Mouse (Mus musculus) lung, embryonic 14.5 days (tissue): ENCODE measurements at regions not wholly inside any gene's neighbourhood (a gene's known extent, or its start where the extent isn't known, plus 50 kb on each side); places are given as distances from the start of the nearest gene placed in this dataset.
A peak's percentile ranks its signal among the peaks of the same experiment; 100 is the strongest.

Experiments used
- ATAC-seq: fragments of 200-750 bp; cut with Nextera tagmentation; 2 replicates; pipeline ENCODE4 v1.8.0; 2017; ENCODE audit warnings: mild to moderate bottlenecking, moderate TSS enrichment, moderate library complexity; ENCODE audit not compliant: insufficient read depth
- DNase-seq: peaks from one replicate; pipeline ENCODE4 v3.0.0-alpha.2; 2015
- H3K27ac ChIP-seq: fragments of 300-500 bp; sonication (generic); 2 replicates; pipeline ENCODE4 v1.5.1; 2014; ENCODE audit warnings: low read depth, mild to moderate bottlenecking, moderate library complexity
- H3K27me3 ChIP-seq: fragments of 300-500 bp; sonication (generic); 2 replicates; pipeline ENCODE4 v1.6.1; 2014; ENCODE audit warnings: low read length, control low read depth; ENCODE audit not compliant: insufficient read depth
- H3K36me3 ChIP-seq: fragments of 300-500 bp; sonication (generic); 2 replicates; pipeline ENCODE4 v1.6.1; 2014; ENCODE audit warnings: control low read depth; ENCODE audit not compliant: insufficient read depth
- H3K4me1 ChIP-seq: fragments of 300-500 bp; sonication (generic); 2 replicates; pipeline ENCODE4 v1.6.1; 2014; ENCODE audit warnings: antibody characterized with exemption, control low read depth; ENCODE audit not compliant: insufficient read depth
- H3K4me2 ChIP-seq: fragments of 300-500 bp; sonication (generic); 2 replicates; pipeline ENCODE4 v1.6.1; 2014; ENCODE audit warnings: mild to moderate bottlenecking
- H3K4me3 ChIP-seq: fragments of 300-500 bp; sonication (generic); 2 replicates; pipeline ENCODE4 v1.5.1; 2014; ENCODE audit warnings: low read depth, low read length
- H3K9ac ChIP-seq: fragments of 300-500 bp; sonication (generic); 2 replicates; pipeline ENCODE4 v1.6.1; 2014
- H3K9me3 ChIP-seq: fragments of 300-500 bp; sonication (generic); 2 replicates; pipeline ENCODE4 v1.6.1; 2016; ENCODE audit warnings: low read depth, low read length, control low read depth
- CTCF ChIP-seq: IDR thresholded peaks from 2 replicates; pipeline ENCODE4 v1.5.1; 2016; ENCODE audit warnings: antibody characterized with exemption, low read depth
- WGBS: fragments of 180-500 bp; shearing (Covaris S2); extraction: QIAGEN DNeasy Blood & Tissue Kit; methylation state at CpG from one replicate; pipeline ENCODE4 v1.1.7; 2014; 5-methylcytosine and 5-hydroxymethylcytosine counted together

DNA sequence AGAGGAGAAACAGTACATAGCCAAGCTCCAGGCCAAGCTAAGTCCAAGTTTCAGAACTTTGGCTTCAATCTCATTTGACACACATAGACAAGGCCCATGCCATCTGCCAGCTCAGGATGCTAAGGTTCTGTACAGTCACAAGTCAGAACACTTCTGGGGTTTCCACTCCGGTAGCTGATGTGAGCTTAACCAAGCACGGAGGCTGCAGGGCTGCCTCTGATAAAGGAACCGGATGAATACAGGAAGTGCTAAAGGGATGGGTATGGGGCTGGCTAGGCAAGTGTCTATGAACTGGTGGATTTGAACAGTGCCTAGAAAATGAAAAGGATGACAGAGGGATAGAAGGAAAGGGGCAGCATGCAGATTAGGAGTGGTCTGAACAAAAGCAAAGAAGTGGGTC, 75.4 kb upstream of the Vldlr start:
- 42% methylated on average over 3 of the region's 3 CpGs for WGBS
- no peak for ATAC-seq
- Histone ChIP-seq H3K9ac (no peak overlapping the region), H3K4me1 (no peaks in the 10 kb centered on the region), H3K36me3 (no peaks in the 10 kb centered on the region), H3K4me2 (no peak overlapping the region), H3K27ac (no peak overlapping the region), H3K9me3 (no peaks in the 10 kb centered on the region), H3K27me3 (no peaks in the 10 kb centered on the region), H3K4me3 (no peak overlapping the region)
- no peak for DNase-seq
- no peak for TF ChIP-seq CTCF

DNA sequence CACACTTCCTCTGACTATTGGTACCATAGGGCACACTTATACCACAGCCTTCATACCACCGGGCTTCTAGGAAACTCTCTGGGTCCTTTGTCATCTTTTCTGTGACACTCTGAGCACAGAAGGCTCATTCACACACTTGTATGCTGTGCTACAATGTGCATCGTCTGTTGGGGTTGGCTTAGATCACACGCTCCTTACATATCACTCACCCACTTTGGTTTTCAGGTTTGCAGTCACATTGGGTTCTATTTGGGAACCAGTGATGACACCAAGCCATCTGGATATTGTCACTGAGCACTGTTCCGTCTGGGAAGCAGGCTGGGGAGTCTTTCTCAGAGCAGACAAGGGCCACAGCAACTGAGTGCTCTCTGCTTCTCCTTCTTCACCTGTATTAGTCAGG, 74.1 kb upstream of the Vldlr start:
- TF ChIP-seq CTCF, result no peak
- no peaks in the 10 kb centered on the region for H3K27me3 ChIP-seq
- H3K9ac ChIP-seq, result no peak overlapping the region
- DNase-seq, result no peak
- H3K36me3 ChIP-seq, result no peaks in the 10 kb centered on the region
- WGBS, result 86% methylated on average over 4 of the region's 4 CpGs
- H3K4me3 ChIP-seq, result no peak overlapping the region
- H3K9me3 ChIP-seq, result no peaks in the 10 kb centered on the region
- H3K4me1 ChIP-seq, result no peaks in the 10 kb centered on the region
- no peak overlapping the region for H3K4me2 ChIP-seq
- no peak for ATAC-seq
- no peak overlapping the region for H3K27ac ChIP-seq

DNA sequence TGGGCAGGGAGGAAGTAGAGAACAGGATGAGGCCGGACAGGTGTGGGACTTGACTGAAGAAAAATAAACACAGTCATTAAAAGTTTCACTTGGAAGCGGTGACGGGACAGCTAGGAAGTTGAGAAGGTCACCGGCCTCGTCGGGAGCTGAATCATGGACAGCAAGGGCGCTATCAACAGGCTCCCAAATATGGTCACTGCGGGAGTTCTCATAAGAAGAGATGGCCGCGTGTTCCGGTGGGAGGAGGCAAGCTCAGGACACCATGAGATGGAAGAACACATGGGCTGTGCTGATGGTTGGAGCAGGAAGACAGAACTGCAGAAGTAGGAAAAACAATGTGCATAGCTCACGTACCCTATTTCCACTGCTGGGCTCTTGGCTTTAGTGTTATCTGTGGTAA, 68.9 kb upstream of the Vldlr start:
- H3K4me3 ChIP-seq, result no peak overlapping the region
- H3K9ac ChIP-seq, result no peak overlapping the region
- no peak for TF ChIP-seq CTCF
- peaks cover 7% of the 10 kb centered on the region for H3K4me1 ChIP-seq
- peak overlapping the region; percentile 16; the same call in 1 of the 2 replicates for H3K4me2 ChIP-seq
- 43% methylated on average over 12 of the region's 12 CpGs for WGBS
- H3K27ac ChIP-seq, result no peak overlapping the region
- DNase-seq (peak; percentile 47), ATAC-seq (no peak)
- no peaks in the 10 kb centered on the region for H3K9me3 ChIP-seq
- no peaks in the 10 kb centered on the region for H3K36me3 ChIP-seq
- no peaks in the 10 kb centered on the region for H3K27me3 ChIP-seq

GRCm38 (mm10) chr19:27148330-27148729, 68.0 kb upstream of the Vldlr start:
- Histone ChIP-seq H3K4me1 (peaks cover 7% of the 10 kb centered on the region), H3K9me3 (no peaks in the 10 kb centered on the region), H3K36me3 (no peaks in the 10 kb centered on the region), H3K4me2 (no peak overlapping the region), H3K27ac (peak overlapping the region; percentile 58; the same call in 1 of the 2 replicates), H3K4me3 (no peak overlapping the region), H3K27me3 (no peaks in the 10 kb centered on the region), H3K9ac (no peak overlapping the region)
- ATAC-seq (peak; percentile 62; the same call in 1 of the 2 replicates), DNase-seq (peak; percentile 73)
- no peak for TF ChIP-seq CTCF
- WGBS, result 32% methylated on average over 5 of the region's 5 CpGs

DNA sequence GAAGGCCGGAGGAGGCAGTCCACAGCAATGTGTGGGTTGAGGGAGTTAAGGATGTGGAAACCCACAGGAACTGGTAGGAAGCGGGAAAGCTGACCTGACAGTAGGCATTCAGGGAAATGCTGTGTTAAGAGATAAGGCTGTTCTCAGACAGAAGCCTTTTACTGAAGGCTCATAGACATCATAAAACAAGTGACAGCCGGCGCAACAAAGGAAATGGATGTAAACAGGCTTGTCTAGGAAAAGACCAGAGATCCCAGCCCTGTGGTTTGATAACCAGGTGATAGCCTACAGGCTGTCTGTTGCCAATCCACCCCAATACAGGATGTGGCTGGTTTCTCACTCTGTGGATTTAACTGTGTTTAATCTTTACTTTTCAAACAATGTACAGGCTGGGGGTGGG, 66.7 kb upstream of the Vldlr start:
- no peak overlapping the region for H3K4me2 ChIP-seq
- 47% methylated on average over 4 of the region's 4 CpGs for WGBS
- H3K4me3 ChIP-seq, result no peak overlapping the region
- H3K27me3 ChIP-seq, result no peaks in the 10 kb centered on the region
- H3K9me3 ChIP-seq, result no peaks in the 10 kb centered on the region
- H3K36me3 ChIP-seq, result no peaks in the 10 kb centered on the region
- no peak overlapping the region for H3K27ac ChIP-seq
- TF ChIP-seq CTCF, result no peak
- H3K9ac ChIP-seq, result no peak overlapping the region
- ATAC-seq (no peak), DNase-seq (peak; percentile 36)
- peaks cover 7% of the 10 kb centered on the region for H3K4me1 ChIP-seq

GRCm38 (mm10) chr19:27161933-27162332, 54.4 kb upstream of the Vldlr start:
- Histone ChIP-seq H3K9ac (no peak overlapping the region), H3K4me3 (no peak overlapping the region), H3K4me2 (no peak overlapping the region), H3K27me3 (no peaks in the 10 kb centered on the region), H3K36me3 (no peaks in the 10 kb centered on the region), H3K27ac (no peak overlapping the region), H3K9me3 (no peaks in the 10 kb centered on the region), H3K4me1 (no peaks in the 10 kb centered on the region)
- 50% methylated on average over 4 of the region's 4 CpGs for WGBS
- ATAC-seq (no peak), DNase-seq (no peak)
- TF ChIP-seq CTCF, result no peak
